Mouse (Mus musculus) gastrocnemius, postnatal 4 days (tissue): Measurements from ENCODE around the gene Pbx1. TPM values are rescaled to one million over a fixed set of nuclear protein-coding genes. Genes with fewer than 3 reads are reported as not detected.
"Not testable (repeated sequence)": the region's sequence is repeated elsewhere in the genome, so short reads cannot be mapped to it uniquely, and the experiment has no call there.

Source experiments
- DNase-seq, 2 experiments: peaks; one replicate each; pipeline ENCODE4 v3.0.0; 2021 to 2022; ENCODE audit warnings: low spot score in 2 of 2, mixed read lengths in 2 of 2
- long read RNA-seq, 2 experiments: library from polyadenylated mRNA; stranded (forward); transcript quantifications; one replicate each; pipeline ENCODE4 v2.0.0; 2021
- total RNA-seq, 2 experiments: library from RNA; stranded (reverse); gene quantifications; 2 replicates each; pipeline ENCODE4 v1.2.3; 2021

Pbx1 gene
- 10 to 100 TPM; 44.6 to 50.6 TPM for total RNA-seq
- long read RNA-seq, experiment 1, partial matches to known transcripts: 6 of 12 reads
- long read RNA-seq, experiment 1, other reads (novel, unspliced or antisense): 6 of 12 reads
- long read RNA-seq, experiment 2, partial matches to known transcripts: 6 of 14 reads
- long read RNA-seq, experiment 2, other reads (novel, unspliced or antisense): 8 of 14 reads

DNA sequence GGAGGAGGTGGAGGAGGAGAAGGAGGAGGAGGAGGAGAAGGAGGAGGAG, at the start of gene Pbx1:
Gene Pbx1 (minus strand): TSS at position 39 of the 49 bp plus-strand sequence.
- DNase-seq: not testable (repeated sequence)

DNA sequence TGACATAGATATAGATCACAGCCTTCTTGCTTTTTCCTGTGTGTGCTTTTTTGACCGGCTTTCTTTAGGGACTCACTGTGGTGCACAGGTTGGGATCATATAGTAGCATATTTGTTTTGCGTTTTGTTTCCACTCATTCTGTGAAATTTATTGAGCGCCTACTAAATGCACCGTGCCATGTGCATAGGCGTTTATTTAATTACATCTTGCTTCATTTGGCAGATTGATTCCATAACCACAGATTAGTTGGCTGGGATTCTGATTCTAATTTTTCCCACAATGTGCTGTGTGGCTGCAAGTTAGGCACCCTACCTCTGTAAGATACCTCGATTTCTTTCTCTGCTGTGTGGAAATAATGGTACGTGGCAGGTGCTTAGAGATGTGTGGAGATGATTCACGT, 47.6 kb upstream of the Pbx1 start:
- no peak for DNase-seq

GRCm38 (mm10) chr1:168478829-168479228, 46.8 kb upstream of the Pbx1 start:
- DNase-seq: no peak

GRCm38 (mm10) chr1:168476917-168477316, 44.8 kb upstream of the Pbx1 start:
- no peak for DNase-seq

DNA sequence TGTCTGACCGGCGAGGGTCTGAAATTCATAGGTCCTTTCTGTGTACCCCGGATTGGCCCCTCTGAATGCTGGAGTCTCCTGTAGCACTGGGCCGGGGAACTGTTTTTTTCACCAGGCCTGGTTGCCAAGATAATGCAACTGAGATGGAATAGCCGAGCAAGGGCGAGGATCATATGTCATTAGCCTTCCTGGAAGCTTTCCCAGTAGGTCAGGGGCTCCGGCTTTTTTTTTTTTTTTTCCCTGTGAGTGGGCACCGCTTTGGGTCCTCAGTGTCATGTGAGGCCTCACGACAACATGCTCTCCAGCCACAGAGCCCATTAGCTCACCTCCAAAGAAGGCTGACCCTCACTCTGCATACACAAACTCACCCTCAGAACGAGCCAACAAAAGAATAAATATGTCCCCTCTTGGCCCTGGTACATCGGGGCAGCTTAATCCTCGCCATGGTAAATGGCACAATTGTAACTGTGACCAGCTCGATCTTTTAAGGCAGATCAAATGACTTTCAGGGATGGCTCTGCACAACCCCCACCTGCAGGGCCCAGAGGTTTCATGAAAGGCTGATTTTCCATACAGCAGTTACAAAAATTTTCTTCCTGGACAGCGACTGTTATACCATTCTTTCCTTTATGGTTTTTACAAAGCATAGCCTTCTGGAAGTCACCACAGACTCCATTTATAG, 44.3 kb upstream of the Pbx1 start:
- DNase-seq: peak in 1 of 2 experiments; percentile 22

DNA sequence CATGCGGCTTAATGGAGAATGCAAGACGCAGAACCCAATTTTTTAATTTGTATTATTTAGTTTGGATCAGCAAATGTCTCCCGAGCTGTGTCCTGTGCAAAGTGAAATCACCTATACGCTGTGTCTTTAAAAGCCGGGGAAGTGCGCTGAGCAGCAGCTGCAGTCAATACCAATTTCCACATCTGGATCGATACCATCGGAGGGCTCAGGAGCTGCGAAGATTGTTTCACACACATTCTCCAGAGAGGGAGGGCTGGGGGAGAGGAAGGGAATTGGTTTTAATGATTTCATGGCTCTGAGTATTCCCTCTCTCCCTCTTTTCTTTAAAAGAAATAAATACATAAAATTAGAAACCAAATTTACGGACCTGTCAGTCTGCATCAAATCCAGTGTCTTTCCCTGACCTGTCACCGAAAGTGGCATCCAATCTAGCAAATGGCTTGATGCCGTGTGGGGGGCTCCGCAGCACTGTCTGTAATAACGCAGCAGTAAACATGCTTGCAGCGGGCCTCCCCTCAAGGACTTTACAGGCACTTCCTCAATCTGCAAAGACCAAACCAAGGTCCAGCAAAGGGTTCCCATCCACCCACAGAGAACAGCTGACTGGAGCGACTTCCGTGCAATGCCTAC, 43.6 kb upstream of the Pbx1 start:
- no peak for DNase-seq

DNA sequence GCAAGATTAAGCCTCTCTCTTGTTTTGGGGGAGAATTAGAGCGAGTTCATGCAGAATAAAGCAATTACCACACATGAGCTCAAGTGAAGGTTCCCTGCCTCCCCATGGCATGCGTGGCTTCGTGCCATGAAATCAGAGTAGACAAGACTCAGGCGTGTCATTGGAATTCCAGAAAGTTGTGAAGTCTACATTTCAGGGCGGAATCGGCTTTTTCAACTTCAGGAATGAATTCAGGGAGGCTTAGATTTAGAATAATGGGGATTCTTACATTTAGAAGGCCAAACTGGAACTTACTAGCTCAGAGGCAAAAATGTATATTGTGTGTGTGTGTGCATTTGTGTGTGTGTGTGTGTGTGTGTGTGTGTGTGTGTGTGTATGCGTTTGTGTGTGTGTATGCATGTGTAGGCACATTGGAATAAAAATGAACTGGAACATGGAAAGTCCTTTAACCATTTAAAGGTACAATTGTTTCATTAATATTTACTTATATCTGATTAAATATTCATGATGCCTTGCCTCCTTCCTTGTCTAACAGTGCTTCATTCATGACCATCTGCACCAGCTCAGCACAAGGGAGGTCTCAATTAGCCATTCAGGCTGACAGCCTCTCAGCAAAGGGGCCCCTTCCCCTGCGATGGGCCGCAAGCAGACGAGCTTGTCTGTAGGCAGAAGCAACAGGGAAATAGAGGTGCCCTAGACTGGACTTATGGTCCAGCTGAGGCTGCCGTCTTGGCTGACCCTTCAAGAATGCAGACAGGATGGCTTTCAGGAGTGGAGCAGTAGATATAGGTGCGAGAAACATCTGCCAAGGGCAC, 41.4 kb upstream of the Pbx1 start:
- DNase-seq: peak in 1 of 2 experiments; percentile 56

DNA sequence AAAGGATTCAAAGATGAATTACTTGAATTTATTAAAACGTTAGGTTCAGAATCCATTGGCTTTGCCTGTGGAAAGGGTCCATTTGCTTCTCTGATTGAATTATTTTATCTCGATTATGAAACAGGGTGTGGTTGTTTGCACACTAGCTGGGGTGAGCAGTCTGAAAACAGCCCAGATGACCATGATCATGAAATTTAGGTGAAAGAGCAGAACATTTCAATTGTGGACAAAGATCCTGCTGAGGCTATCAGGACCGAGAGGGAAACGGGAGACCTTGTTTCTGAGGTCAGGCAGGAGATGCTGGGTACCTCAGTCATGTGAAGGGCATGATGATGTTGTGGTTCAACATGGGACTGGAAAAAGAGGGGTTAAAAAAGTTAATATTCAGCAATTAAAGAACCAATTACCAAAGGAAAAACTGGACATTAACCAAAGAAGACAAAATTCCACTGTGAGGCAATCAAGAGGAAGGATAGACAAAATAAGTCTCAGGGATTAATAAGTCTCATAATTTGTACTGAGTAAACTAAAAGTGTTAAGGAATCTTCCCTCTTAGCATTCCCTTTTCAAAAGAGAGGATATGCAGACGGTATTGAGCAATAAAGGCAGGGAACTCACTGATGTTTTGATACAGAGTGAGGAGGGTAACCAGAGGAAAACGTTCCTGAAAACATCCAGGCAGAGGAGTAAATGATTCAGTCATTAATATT, 40.6 kb upstream of the Pbx1 start:
- DNase-seq: no peak

- no peak for DNase-seq
Observed at GRCm38 (mm10) chr1:168459426-168459825, 27.4 kb upstream of the Pbx1 start.

DNA sequence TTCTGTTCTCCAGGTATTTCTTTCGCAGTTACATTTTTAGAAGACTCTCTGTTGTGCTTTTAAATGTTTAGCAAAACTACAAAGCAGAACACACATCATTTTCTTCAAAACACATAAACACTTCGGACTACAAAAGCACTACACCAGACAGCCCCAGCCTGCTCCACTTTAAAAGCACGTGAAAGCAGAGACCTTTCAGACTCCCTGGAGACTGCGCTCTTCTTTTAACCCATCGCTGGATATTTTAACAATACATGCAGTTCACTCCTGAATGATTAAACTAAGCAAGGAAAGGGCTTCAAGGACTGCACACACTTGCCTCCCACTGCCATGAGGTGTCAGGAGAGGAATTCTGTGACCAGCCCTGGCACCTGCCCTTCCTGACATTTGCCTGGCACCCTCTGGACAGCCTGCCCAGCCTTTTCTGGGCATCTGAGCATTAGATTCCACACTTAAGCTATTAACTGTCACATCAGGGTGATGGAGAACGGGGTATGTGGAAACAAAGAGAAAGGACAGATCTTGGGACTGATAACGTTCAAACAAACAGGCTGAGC, 25.2 kb upstream of the Pbx1 start:
- no peak for DNase-seq

- DNase-seq: no peak
Observed at GRCm38 (mm10) chr1:168455178-168455577, 23.1 kb upstream of the Pbx1 start.

- DNase-seq: no peak
Observed at GRCm38 (mm10) chr1:168433671-168434070, 1.6 kb upstream of the Pbx1 start.

DNA sequence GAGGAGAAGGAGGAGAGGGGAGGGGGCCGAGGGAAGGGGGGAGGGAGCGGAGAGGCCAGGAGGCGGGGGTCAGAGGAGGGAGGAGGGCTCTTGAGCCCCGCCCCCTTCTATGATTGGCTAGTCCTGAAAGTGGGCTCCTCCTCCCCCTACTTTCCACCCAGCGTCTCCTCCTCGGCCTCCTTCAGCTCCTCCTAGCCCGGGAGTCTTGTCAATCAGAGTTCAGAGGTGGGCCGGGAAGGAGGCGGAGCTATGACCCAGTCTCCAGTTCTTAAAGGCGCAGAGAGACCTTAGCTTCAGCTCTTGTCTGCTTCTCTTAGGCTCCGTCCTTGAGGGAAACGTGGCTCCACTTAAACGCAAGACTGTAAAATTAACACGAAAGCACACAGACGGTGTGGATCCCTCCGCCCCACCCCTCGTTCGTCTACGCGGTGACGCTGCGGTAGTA, 233 bp upstream of the Pbx1 start:
- peak; percentile 86 to 94 for DNase-seq

DNA sequence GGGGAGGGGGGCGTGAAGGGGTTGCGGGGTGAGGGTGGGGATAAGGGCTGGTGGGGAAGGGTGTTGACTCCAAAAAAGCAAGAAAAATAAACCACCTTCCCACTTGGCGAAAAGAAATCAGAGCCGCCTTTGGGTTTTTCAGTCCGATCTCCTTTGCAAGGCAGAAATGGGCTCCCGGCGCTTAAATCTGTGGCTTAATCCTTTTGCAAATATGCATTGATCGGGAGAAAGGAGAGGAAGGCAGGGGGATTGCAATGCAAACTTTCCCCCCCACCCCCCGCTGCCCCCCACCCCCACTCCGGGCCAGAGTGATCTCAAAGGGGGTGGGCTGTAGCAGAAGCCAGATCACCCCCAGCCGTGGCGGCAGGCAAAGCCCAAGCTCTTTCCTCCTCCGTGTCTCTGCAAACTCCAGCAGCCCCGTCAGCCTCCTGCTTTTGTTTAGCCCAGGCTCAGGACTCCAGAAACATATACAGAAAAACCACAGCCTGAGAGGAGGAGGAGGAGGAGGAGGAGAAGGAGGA, 299 bp downstream of the Pbx1 start:
- peak in 1 of 2 experiments; percentile 31 for DNase-seq

- peak in 1 of 2 experiments; percentile 50 for DNase-seq
Observed at GRCm38 (mm10) chr1:168430868-168431710, 981 bp downstream of the Pbx1 start.

- DNase-seq: no peak
Observed at GRCm38 (mm10) chr1:168429856-168430644, 2.0 kb downstream of the Pbx1 start.

DNA sequence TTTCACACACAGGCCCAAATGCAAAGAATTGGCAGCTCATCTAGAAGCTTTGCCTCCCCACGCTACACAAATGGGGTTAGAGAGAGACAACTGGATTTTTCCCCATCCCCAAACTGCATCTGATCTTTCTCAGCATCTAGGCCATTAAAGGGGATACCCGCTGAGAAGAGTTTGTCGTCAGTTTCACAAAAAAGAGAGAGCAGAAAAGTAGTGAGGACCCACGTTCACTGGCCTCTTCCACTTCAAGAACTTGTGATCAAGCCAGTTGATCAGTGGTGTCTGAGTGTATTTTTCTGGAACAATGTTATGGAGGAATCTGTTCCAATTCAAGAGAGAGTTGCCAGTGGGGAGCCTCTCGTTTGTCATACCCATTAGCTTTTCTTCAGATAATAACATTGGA, 2.7 kb downstream of the Pbx1 start:
- no peak for DNase-seq

DNA sequence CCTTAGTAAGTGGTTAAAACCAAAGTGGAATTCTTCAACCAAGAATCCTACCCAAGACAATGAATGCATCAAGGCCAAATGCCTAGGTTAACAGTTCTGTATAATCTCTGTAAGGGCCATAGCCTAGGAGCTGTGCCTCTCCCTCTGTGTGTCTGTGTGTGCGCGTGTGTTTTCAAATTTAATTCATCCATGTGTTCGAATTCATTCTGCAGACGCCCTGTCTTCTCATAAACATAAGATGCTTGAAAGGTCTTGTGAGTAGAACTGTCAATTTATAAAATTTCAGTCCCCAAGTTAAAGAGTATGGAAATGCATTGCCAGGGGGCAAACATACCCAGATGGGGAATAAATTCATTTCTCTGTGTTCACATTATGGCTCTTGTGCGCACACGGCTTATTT, 3.8 kb downstream of the Pbx1 start:
- DNase-seq: no peak

DNA sequence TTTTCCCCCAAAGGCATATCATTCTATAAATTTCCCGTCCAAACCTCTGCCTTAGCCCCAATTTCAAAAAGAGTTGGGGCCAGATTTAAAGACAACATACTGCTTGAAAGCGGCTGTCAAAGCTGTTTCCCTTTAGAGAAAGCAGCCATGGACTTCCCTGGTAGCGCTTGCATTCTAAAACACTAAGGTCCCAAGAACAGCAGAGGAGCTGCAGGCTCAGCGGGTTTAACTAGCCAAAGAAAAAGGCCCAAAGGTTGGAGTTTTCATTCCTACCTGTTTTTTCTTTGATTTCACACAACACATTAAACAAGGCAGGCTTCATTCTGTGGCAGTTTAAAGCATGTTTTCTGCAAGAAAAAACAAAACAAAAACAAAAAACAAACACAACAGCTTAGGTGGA, 4.5 kb downstream of the Pbx1 start:
- DNase-seq: no peak
